Mouse (Mus musculus): Measurements from ENCODE around the gene Aqp3. TPM values are rescaled to one million over a fixed set of nuclear protein-coding genes. Genes with fewer than 3 reads are reported as not detected.

Gene Aqp3
- polyA plus RNA-seq, 1 experiment from 2014 or later = 12.8 TPM

DNA sequence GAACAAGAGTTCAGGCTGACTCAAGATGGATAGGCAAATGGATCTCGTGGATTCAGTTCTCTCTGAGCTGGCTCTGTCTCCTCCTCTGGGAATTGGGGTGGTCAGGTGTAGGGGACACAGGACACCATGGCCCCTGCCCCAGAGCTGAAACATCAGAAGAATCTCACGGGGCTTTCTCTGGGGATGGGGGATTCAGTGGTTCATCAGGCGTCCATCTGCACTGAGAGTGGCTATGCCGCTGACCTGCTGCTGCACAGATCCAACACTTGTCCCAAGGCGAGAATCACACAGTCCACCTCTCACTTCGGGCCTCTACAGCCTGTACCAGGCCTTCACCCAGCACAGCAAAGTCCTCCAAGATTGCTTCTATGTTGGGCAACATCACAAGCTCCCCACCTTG, 17.1 kb upstream of the Aqp3 start:
- Histone ChIP-seq H3K36me3 (ENCODE audit: control insufficient read depth, insufficient read depth, low read length) (peaks cover 64% of the 10 kb centered on the region), H3K4me3 (ENCODE audit: low read length) (no peak overlapping the region), H3K27ac (ENCODE audit: low read depth, low read length) (no peak overlapping the region), H3K9me3 (ENCODE audit: control insufficient read depth, low read length) (no peaks in the 10 kb centered on the region), H3K4me1 (ENCODE audit: control insufficient read depth, insufficient read depth, low read length) (no peaks in the 10 kb centered on the region), H3K9ac (ENCODE audit: low read depth, low read length) (no peak overlapping the region), H3K4me2 (replicated peaks; ENCODE audit: low read depth, low read length) (no peak overlapping the region), H3K27me3 (ENCODE audit: control insufficient read depth, insufficient read depth, low read length) (no peaks in the 10 kb centered on the region)
- 93% methylated on average over 6 of the region's 6 CpGs for WGBS
- ATAC-seq (ENCODE audit: low FRiP score, low TSS enrichment) = no peak

DNA sequence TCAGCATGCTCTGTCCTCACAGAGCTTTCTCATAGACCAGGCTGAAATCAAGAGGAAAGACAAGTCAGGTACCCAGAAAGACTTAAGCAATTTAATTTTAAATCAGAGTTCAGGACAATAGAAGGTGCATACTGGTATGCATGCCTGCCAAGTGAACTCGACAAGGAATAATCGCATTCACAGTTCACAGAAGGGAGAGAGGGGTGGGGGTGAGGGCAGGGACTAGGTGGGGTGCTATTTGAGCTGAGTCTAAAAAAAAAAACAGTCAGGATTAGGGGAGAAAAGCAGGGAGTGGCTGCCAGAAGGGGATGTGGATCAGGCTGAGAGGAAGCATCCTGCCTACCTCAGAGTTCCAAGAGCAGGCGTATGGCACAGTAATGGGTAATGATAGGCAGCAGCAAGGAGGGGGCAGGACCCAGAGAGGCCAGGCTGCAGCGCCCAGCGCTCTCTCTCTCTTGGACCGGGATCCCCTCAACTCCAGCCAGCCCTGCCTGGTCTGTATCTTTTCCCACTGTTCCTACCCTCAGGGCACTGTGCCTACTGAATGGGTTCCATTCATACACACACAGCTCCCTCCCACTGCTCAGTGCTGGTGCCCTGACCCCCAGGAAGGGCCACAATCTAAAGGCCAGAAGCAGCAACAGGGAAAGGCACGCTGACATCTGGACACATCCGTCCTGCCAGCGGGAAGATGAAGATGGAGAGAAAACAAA, 16.5 kb upstream of the Aqp3 start:
- Histone ChIP-seq H3K4me3 (ENCODE audit: low read length) (no peak overlapping the region), H3K4me1 (ENCODE audit: control insufficient read depth, insufficient read depth, low read length) (no peaks in the 10 kb centered on the region), H3K27me3 (ENCODE audit: control insufficient read depth, insufficient read depth, low read length) (no peaks in the 10 kb centered on the region), H3K4me2 (replicated peaks; ENCODE audit: low read depth, low read length) (no peak overlapping the region), H3K9me3 (ENCODE audit: control insufficient read depth, low read length) (no peaks in the 10 kb centered on the region), H3K36me3 (ENCODE audit: control insufficient read depth, insufficient read depth, low read length) (peaks cover 59% of the 10 kb centered on the region), H3K27ac (ENCODE audit: low read depth, low read length) (no peak overlapping the region), H3K9ac (ENCODE audit: low read depth, low read length) (no peak overlapping the region)
- no peak for ATAC-seq (ENCODE audit: low FRiP score, low TSS enrichment)
- 86% methylated on average over 9 of the region's 9 CpGs for WGBS

DNA sequence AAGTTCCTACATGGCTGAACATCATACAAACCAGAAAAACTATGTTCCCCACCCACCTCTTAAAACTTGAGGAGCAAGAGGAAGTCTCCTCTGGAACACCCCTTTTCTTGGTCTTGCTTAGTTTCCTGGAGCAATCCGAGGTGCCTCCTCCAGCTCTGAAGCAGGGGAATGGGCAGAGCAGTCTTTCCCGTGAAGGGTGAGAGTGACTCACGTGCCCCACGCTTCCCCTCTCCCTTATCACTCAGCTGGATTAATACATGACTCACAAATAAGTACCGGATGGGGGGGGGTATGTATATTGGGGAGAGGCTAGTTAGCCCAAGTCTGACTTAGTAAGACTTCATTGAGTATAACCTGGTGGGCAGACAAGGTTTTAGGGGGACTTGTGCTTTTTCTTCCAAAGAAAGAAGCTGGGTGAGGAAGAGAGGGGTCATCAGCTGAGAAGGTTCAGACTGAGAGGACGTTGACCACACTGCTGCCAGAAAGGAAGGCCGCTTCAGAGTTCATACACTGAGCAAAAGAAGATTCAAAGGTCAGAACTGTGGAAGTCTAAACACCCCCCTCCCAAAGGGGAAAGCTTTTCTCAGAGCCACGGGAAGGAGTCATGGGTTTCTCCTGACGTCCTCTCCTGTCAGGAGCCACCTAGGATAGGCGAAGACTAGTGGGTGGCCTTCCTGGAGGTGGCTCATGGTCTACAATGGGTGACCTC, 10.9 kb upstream of the Aqp3 start:
- no peak overlapping the region for H3K4me3 ChIP-seq (ENCODE audit: low read length)

DNA sequence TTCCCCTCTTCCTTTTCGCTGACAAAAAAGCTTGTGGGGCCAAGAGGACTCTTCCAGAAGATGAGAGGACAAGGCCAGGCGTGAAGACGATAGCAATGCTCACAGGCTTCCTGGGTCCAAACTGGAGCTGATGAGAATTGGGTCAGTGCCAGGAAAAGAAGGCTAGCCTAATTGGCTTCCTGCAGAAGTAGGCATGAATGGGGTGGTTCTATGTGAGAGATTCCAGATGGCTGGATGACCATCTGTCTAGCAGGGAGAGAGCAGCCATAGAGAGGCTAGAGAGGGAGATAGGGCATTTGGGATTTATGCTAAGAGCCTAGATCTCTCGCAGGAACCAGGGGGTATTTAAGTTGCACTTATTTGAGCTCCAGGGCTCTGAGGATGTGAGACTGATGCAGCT, 9.5 kb upstream of the Aqp3 start:
- Histone ChIP-seq H3K36me3 (ENCODE audit: control insufficient read depth, insufficient read depth, low read length) (no peaks in the 10 kb centered on the region), H3K9ac (ENCODE audit: low read depth, low read length) (no peak overlapping the region), H3K4me1 (ENCODE audit: control insufficient read depth, insufficient read depth, low read length) (no peaks in the 10 kb centered on the region), H3K4me3 (ENCODE audit: low read length) (no peak overlapping the region), H3K4me2 (replicated peaks; ENCODE audit: low read depth, low read length) (no peak overlapping the region), H3K9me3 (ENCODE audit: control insufficient read depth, low read length) (no peaks in the 10 kb centered on the region), H3K27me3 (ENCODE audit: control insufficient read depth, insufficient read depth, low read length) (no peaks in the 10 kb centered on the region), H3K27ac (ENCODE audit: low read depth, low read length) (no peak overlapping the region)
- no peak for ATAC-seq (ENCODE audit: low FRiP score, low TSS enrichment)
- WGBS = 79% methylated on average over 4 of the region's 4 CpGs

More for the DNA sequence above, 10.9 kb upstream of the Aqp3 start:
- H3K4me2 ChIP-seq (replicated peaks; ENCODE audit: low read depth, low read length) = no peak overlapping the region
- H3K36me3 ChIP-seq (ENCODE audit: control insufficient read depth, insufficient read depth, low read length) = peaks cover 3% of the 10 kb centered on the region; the same call in 1 of the 2 replicates
- no peaks in the 10 kb centered on the region for H3K27me3 ChIP-seq (ENCODE audit: control insufficient read depth, insufficient read depth, low read length)
- no peaks in the 10 kb centered on the region for H3K9me3 ChIP-seq (ENCODE audit: control insufficient read depth, low read length)
- no peak overlapping the region for H3K9ac ChIP-seq (ENCODE audit: low read depth, low read length)
- no peak overlapping the region for H3K27ac ChIP-seq (ENCODE audit: low read depth, low read length)
- WGBS = 77% methylated on average over 10 of the region's 10 CpGs
- no peak for ATAC-seq (ENCODE audit: low FRiP score, low TSS enrichment)
- no peaks in the 10 kb centered on the region for H3K4me1 ChIP-seq (ENCODE audit: control insufficient read depth, insufficient read depth, low read length)

DNA sequence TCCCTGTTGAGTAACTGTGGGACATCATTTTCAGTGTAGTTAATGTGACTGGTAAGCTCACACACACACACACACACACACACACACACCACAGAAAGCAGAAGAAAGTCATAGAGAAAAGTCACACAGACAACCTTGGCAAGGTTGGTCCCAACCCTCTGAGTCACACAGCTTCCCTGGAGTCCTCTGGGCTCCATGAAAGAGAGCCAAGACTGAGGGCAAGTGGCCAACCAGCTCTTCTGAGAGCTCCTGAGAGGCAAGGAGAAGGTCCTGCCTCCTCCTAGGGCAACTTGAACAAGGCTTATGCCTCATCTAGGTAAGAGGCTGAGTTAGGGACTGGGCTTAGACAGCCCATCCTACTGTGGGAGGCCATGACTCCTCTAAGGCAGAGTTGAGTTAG, 4.9 kb upstream of the Aqp3 start:
- ATAC-seq (ENCODE audit: low FRiP score, low TSS enrichment) = no peak
- no peak overlapping the region for H3K27ac ChIP-seq (ENCODE audit: low read depth, low read length)
- H3K4me3 ChIP-seq (ENCODE audit: low read length) = no peak overlapping the region
- H3K9me3 ChIP-seq (ENCODE audit: control insufficient read depth, low read length) = no peaks in the 10 kb centered on the region
- peaks cover 6% of the 10 kb centered on the region; the same call in 1 of the 2 replicates for H3K27me3 ChIP-seq (ENCODE audit: control insufficient read depth, insufficient read depth, low read length)
- no peaks in the 10 kb centered on the region for H3K36me3 ChIP-seq (ENCODE audit: control insufficient read depth, insufficient read depth, low read length)
- H3K4me1 ChIP-seq (ENCODE audit: control insufficient read depth, insufficient read depth, low read length) = peaks cover 8% of the 10 kb centered on the region
- no peak overlapping the region for H3K4me2 ChIP-seq (replicated peaks; ENCODE audit: low read depth, low read length)
- no peak overlapping the region for H3K9ac ChIP-seq (ENCODE audit: low read depth, low read length)

DNA sequence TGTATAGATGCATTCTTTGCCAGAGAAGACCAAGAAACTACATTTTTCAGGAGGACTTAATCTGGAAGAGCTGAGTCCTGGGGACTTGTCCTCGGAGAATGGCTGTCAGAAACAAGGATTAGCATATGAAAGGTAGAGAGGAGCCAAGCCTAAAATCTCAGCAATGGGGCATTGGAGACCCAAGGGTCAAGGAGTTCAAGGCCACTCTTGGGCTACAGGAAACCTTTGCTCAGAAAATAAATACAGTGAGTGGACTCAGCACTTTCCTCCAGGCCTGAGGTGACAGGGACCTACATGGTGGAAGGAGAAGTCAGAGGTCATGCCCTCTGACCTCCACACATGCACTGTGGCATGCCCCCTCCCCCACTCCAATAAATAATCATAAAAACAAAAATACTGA, 3.0 kb upstream of the Aqp3 start:
- peaks cover 9% of the 10 kb centered on the region; the same call in 1 of the 2 replicates for H3K27me3 ChIP-seq (ENCODE audit: control insufficient read depth, insufficient read depth, low read length)
- 36% methylated on average over 1 of the region's 1 CpGs for WGBS
- no peak for ATAC-seq (ENCODE audit: low FRiP score, low TSS enrichment)

DNA sequence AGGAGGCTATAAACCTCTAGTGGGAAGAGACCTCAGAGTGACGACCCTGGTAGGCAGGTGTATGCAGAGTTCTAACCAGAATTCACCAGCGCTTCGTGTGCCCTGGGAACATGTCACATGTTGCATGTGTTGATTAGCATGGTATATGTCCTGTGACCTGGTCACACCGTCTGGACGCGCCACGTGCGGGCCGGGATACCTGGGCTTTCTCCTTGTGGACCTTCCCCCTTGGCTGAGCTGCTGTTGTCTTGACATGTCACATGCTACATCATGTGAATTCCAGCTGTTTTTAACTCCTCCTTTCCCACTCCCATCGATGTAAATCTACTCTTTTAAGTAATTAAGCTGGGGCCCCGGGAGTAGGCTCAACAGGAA, 581 bp upstream of the Aqp3 start:
- peak overlapping the region; percentile 38 for H3K4me3 ChIP-seq (ENCODE audit: low read length)
- H3K4me1 ChIP-seq (ENCODE audit: control insufficient read depth, insufficient read depth, low read length) = peaks cover 22% of the 10 kb centered on the region
- no peak overlapping the region for H3K9ac ChIP-seq (ENCODE audit: low read depth, low read length)
- ATAC-seq (ENCODE audit: low FRiP score, low TSS enrichment) = peak; percentile 15
- H3K36me3 ChIP-seq (ENCODE audit: control insufficient read depth, insufficient read depth, low read length) = no peaks in the 10 kb centered on the region
- H3K27me3 ChIP-seq (ENCODE audit: control insufficient read depth, insufficient read depth, low read length) = peaks cover 9% of the 10 kb centered on the region; the same call in 1 of the 2 replicates
- WGBS = 10% methylated on average over 11 of the region's 11 CpGs
- H3K9me3 ChIP-seq (ENCODE audit: control insufficient read depth, low read length) = no peaks in the 10 kb centered on the region
- peak overlapping the region; percentile 88 for H3K4me2 ChIP-seq (replicated peaks; ENCODE audit: low read depth, low read length)
- H3K27ac ChIP-seq (ENCODE audit: low read depth, low read length) = no peak overlapping the region

More for the DNA sequence above, 3.0 kb upstream of the Aqp3 start:
- H3K27ac ChIP-seq (ENCODE audit: low read depth, low read length) = no peak overlapping the region
- H3K4me3 ChIP-seq (ENCODE audit: low read length) = no peak overlapping the region
- no peak overlapping the region for H3K9ac ChIP-seq (ENCODE audit: low read depth, low read length)
- H3K9me3 ChIP-seq (ENCODE audit: control insufficient read depth, low read length) = no peaks in the 10 kb centered on the region
- H3K4me2 ChIP-seq (replicated peaks; ENCODE audit: low read depth, low read length) = no peak overlapping the region
- no peaks in the 10 kb centered on the region for H3K36me3 ChIP-seq (ENCODE audit: control insufficient read depth, insufficient read depth, low read length)
- peaks cover 21% of the 10 kb centered on the region for H3K4me1 ChIP-seq (ENCODE audit: control insufficient read depth, insufficient read depth, low read length)

DNA sequence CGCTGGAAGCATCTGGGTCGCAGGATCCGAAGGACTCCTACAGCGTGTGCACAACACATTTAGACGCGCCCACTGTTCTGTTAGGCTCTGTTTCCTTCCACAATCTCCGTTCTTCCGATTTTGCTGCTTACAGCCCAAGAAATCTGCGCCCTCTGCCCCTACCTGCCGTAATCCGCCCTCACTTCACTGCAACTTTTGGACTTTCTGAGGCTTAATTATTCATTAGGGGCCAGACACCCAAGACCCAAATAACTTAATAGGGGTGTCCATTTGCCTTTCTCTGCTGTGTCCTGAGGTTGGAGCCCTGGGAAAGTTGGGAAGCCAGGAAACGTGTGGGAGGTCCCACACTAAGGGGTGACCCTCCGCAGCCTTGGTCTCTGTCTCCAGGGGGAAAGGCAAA, 602 bp downstream of the Aqp3 start:
- Histone ChIP-seq H3K9ac (ENCODE audit: low read depth, low read length) (no peak overlapping the region; the same call in 1 of the 2 replicates), H3K27me3 (ENCODE audit: control insufficient read depth, insufficient read depth, low read length) (peaks cover 9% of the 10 kb centered on the region; the same call in 1 of the 2 replicates), H3K4me2 (replicated peaks; ENCODE audit: low read depth, low read length) (peak overlapping the region; percentile 88), H3K27ac (ENCODE audit: low read depth, low read length) (no peak overlapping the region), H3K9me3 (ENCODE audit: control insufficient read depth, low read length) (no peaks in the 10 kb centered on the region), H3K4me1 (ENCODE audit: control insufficient read depth, insufficient read depth, low read length) (peaks cover 22% of the 10 kb centered on the region), H3K36me3 (ENCODE audit: control insufficient read depth, insufficient read depth, low read length) (no peaks in the 10 kb centered on the region), H3K4me3 (ENCODE audit: low read length) (peak overlapping the region; percentile 38; the same call in 1 of the 2 replicates)
- WGBS = 43% methylated on average over 13 of the region's 13 CpGs
- no peak for ATAC-seq (ENCODE audit: low FRiP score, low TSS enrichment)

DNA sequence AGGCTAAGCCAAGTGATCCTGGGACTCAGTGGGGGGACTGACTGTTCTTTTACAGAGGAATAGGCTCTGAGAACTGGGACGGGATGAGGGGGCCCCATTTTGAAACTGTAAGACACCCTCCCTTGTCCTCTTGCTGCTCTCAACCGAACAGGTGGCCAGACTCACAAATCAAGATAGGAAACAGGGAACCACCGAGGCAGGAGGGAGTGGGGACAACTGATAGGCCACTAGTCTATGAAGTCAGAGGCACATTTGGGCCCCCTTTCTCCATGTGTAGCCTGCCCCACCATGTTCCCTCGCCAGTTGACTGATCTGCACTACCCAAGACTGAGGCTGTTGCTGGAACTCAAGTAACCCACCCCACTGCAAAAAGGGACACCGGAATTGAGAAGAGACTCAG, 1.2 kb downstream of the Aqp3 start:
- WGBS = 50% methylated on average over 5 of the region's 5 CpGs
- peaks cover 22% of the 10 kb centered on the region for H3K4me1 ChIP-seq (ENCODE audit: control insufficient read depth, insufficient read depth, low read length)
- H3K27me3 ChIP-seq (ENCODE audit: control insufficient read depth, insufficient read depth, low read length) = peaks cover 9% of the 10 kb centered on the region; the same call in 1 of the 2 replicates
- H3K36me3 ChIP-seq (ENCODE audit: control insufficient read depth, insufficient read depth, low read length) = no peaks in the 10 kb centered on the region
- no peak overlapping the region for H3K4me2 ChIP-seq (replicated peaks; ENCODE audit: low read depth, low read length)
- no peak overlapping the region for H3K27ac ChIP-seq (ENCODE audit: low read depth, low read length)
- no peaks in the 10 kb centered on the region for H3K9me3 ChIP-seq (ENCODE audit: control insufficient read depth, low read length)
- H3K4me3 ChIP-seq (ENCODE audit: low read length) = no peak overlapping the region
- no peak overlapping the region for H3K9ac ChIP-seq (ENCODE audit: low read depth, low read length)
- no peak for ATAC-seq (ENCODE audit: low FRiP score, low TSS enrichment)
